Mouse (Mus musculus): ENCODE measurements around the gene Det1. TPM values are rescaled to one million over a fixed set of nuclear protein-coding genes. Genes with fewer than 3 reads are reported as not detected.
A peak's percentile ranks its signal among the peaks of the same experiment; 100 is the strongest.

Det1 gene
- polyA plus RNA-seq, 1 experiment = 1.0 TPM

- H3K4me1 ChIP-seq = peaks cover 50% of the 10 kb centered on the region
- TF ChIP-seq FLI1 (IDR thresholded peaks at IDR 0.05; ENCODE audit: low read length) = no peak
- TF ChIP-seq GATA1 (IDR thresholded peaks at IDR 0.05; ENCODE audit: borderline replicate concordance, low read length) = no peak
- no peaks in the 10 kb centered on the region for H3K36me3 ChIP-seq (replicated peaks; ENCODE audit: low read length)
- H3K27me3 ChIP-seq (replicated peaks) = peaks cover 89% of the 10 kb centered on the region
- peak overlapping the region; percentile 83 for H3K4me3 ChIP-seq (replicated peaks)
- H3K9me3 ChIP-seq = no peaks in the 10 kb centered on the region
These were observed 36.1 kb upstream of the Det1 start for GRCm38 (mm10) chr7:78883016-78883725.

- Histone ChIP-seq H3K4me3 (replicated peaks) (peak overlapping the region; percentile 83), H3K9me3 (no peaks in the 10 kb centered on the region), H3K27me3 (replicated peaks) (peaks cover 82% of the 10 kb centered on the region), H3K4me1 (peaks cover 43% of the 10 kb centered on the region), H3K36me3 (replicated peaks; ENCODE audit: low read length) (no peaks in the 10 kb centered on the region)
- no peak for TF ChIP-seq GATA1 (IDR thresholded peaks at IDR 0.05; ENCODE audit: borderline replicate concordance, low read length)
- no peak for TF ChIP-seq FLI1 (IDR thresholded peaks at IDR 0.05; ENCODE audit: low read length)
These were observed 35.4 kb upstream of the Det1 start for GRCm38 (mm10) chr7:78882469-78882837.

- peaks cover 37% of the 10 kb centered on the region for H3K4me1 ChIP-seq
- H3K27me3 ChIP-seq (replicated peaks) = peaks cover 82% of the 10 kb centered on the region
- H3K4me3 ChIP-seq (replicated peaks) = peak overlapping the region; percentile 83
- TF ChIP-seq GATA1 (IDR thresholded peaks at IDR 0.05; ENCODE audit: borderline replicate concordance, low read length) (no peak), FLI1 (IDR thresholded peaks at IDR 0.05; ENCODE audit: low read length) (no peak)
- no peaks in the 10 kb centered on the region for H3K36me3 ChIP-seq (replicated peaks; ENCODE audit: low read length)
- no peaks in the 10 kb centered on the region for H3K9me3 ChIP-seq
These were observed 34.8 kb upstream of the Det1 start for GRCm38 (mm10) chr7:78881607-78882468.

- peaks cover 13% of the 10 kb centered on the region for H3K27me3 ChIP-seq (replicated peaks)
- H3K9me3 ChIP-seq = no peaks in the 10 kb centered on the region
- H3K4me1 ChIP-seq = peaks cover 7% of the 10 kb centered on the region
- TF ChIP-seq FLI1 (IDR thresholded peaks at IDR 0.05; ENCODE audit: low read length) (no peak), GATA1 (IDR thresholded peaks at IDR 0.05; ENCODE audit: borderline replicate concordance, low read length) (no peak)
- no peaks in the 10 kb centered on the region for H3K36me3 ChIP-seq (replicated peaks; ENCODE audit: low read length)
- no peak overlapping the region for H3K4me3 ChIP-seq (replicated peaks)
These were observed 25.8 kb upstream of the Det1 start for GRCm38 (mm10) chr7:78872831-78873230.

- H3K4me1 ChIP-seq = peaks cover 7% of the 10 kb centered on the region
- no peak overlapping the region for H3K4me3 ChIP-seq (replicated peaks)
- H3K27me3 ChIP-seq (replicated peaks) = peaks cover 11% of the 10 kb centered on the region
- H3K9me3 ChIP-seq = no peaks in the 10 kb centered on the region
- no peaks in the 10 kb centered on the region for H3K36me3 ChIP-seq (replicated peaks; ENCODE audit: low read length)
- no peak for TF ChIP-seq FLI1 (IDR thresholded peaks at IDR 0.05; ENCODE audit: low read length)
- no peak for TF ChIP-seq GATA1 (IDR thresholded peaks at IDR 0.05; ENCODE audit: borderline replicate concordance, low read length)
These were observed 25.3 kb upstream of the Det1 start for GRCm38 (mm10) chr7:78872366-78872765.

- Histone ChIP-seq H3K36me3 (replicated peaks; ENCODE audit: low read length) (no peaks in the 10 kb centered on the region), H3K27me3 (replicated peaks) (no peaks in the 10 kb centered on the region), H3K9me3 (no peaks in the 10 kb centered on the region), H3K4me1 (peaks cover 37% of the 10 kb centered on the region), H3K4me3 (replicated peaks) (no peak overlapping the region)
- TF ChIP-seq FLI1 (IDR thresholded peaks at IDR 0.05; ENCODE audit: low read length) = no peak
- TF ChIP-seq GATA1 (IDR thresholded peaks at IDR 0.05; ENCODE audit: borderline replicate concordance, low read length) = no peak
These were observed 21.7 kb upstream of the Det1 start for GRCm38 (mm10) chr7:78868731-78869130.

- peaks cover 55% of the 10 kb centered on the region for H3K4me1 ChIP-seq
- no peaks in the 10 kb centered on the region for H3K36me3 ChIP-seq (replicated peaks; ENCODE audit: low read length)
- H3K27me3 ChIP-seq (replicated peaks) = no peaks in the 10 kb centered on the region
- H3K9me3 ChIP-seq = no peaks in the 10 kb centered on the region
- H3K4me3 ChIP-seq (replicated peaks) = no peak overlapping the region
- TF ChIP-seq GATA1 (IDR thresholded peaks at IDR 0.05; ENCODE audit: borderline replicate concordance, low read length) (no peak), FLI1 (IDR thresholded peaks at IDR 0.05; ENCODE audit: low read length) (no peak)
These were observed 18.3 kb upstream of the Det1 start for GRCm38 (mm10) chr7:78865212-78865949.

- Histone ChIP-seq H3K4me3 (replicated peaks) (peak overlapping the region; percentile 0), H3K27me3 (replicated peaks) (peaks cover 2% of the 10 kb centered on the region), H3K9me3 (no peaks in the 10 kb centered on the region), H3K4me1 (peaks cover 55% of the 10 kb centered on the region), H3K36me3 (replicated peaks; ENCODE audit: low read length) (no peaks in the 10 kb centered on the region)
- TF ChIP-seq GATA1 (IDR thresholded peaks at IDR 0.05; ENCODE audit: borderline replicate concordance, low read length) (no peak), FLI1 (IDR thresholded peaks at IDR 0.05; ENCODE audit: low read length) (no peak)
These were observed 17.4 kb upstream of the Det1 start for GRCm38 (mm10) chr7:78864446-78864802.

GRCm38 (mm10) chr7:78863796-78864445 lies 16.9 kb upstream of the Det1 start:
- H3K4me3 ChIP-seq (replicated peaks) = no peak overlapping the region
- H3K4me1 ChIP-seq = peaks cover 54% of the 10 kb centered on the region
- no peaks in the 10 kb centered on the region for H3K36me3 ChIP-seq (replicated peaks; ENCODE audit: low read length)
- TF ChIP-seq GATA1 (IDR thresholded peaks at IDR 0.05; ENCODE audit: borderline replicate concordance, low read length) (no peak), FLI1 (IDR thresholded peaks at IDR 0.05; ENCODE audit: low read length) (no peak)
- H3K9me3 ChIP-seq = no peaks in the 10 kb centered on the region
- peaks cover 3% of the 10 kb centered on the region for H3K27me3 ChIP-seq (replicated peaks)
